Mouse (Mus musculus) kidney, adult 2 months (tissue): ENCODE data around the gene Ano5.

Experiments used
- CTCF ChIP-seq: fragments of 200-500 bp; conservative IDR thresholded peaks from 2 replicates; pipeline ENCODE4 v1.5.1; 2011; ENCODE audit warnings: low read depth, mild to moderate bottlenecking, control low read depth, low read length, moderate library complexity, mixed read lengths; ENCODE audit not compliant: insufficient read depth, insufficient read length
- POLR2A ChIP-seq: fragments of 200-500 bp; IDR thresholded peaks from one replicate; pipeline ENCODE4 v1.6.1; 2011; ENCODE audit warnings: low read depth, low read length, control low read depth

DNA sequence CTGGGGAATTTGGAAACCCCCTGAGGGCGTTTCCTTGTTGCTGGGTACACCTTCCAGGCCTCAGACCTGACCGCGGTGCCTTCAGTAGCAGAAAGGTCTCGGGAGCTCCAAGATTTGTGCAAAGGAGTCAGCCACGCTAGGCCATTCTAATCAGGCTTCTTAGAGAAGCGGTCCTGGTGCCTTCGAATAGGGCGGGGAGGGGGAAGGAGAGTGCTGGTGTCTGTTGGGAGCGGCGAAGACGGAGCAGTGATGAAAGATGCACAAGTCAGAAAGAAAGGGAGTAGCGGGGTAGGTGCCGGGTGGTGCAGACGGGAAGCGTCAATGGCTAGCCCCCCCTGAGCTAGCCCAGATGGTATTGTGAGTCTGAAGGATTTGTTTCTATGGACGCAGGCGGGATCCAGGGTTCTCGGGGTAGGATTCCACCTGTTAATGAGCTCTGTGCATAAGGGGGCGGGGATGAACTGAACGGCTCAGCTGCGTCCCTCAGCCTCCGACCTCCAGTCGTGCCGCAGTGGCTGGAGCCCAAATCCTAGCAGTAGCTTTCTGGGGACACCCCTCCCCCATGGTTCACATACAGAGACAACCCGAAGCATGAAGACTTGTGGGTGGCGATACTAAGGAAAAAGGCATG is 116.3 kb downstream of the Ano5 start:
- TF ChIP-seq POLR2A (no peak), CTCF (no peak)
